Mouse (Mus musculus): ENCODE data around the gene Slc51b. TPM values are rescaled to one million over a fixed set of nuclear protein-coding genes. Genes with fewer than 3 reads are reported as not detected.

Slc51b gene
- total and polyA plus RNA-seq, 3 experiments: not detected

GRCm38 (mm10) chr9:65465241-65465640, 42.5 kb upstream of the Slc51b start:
- Histone ChIP-seq H3K4me1 (ENCODE audit: control insufficient read depth in 1 of 2, insufficient read depth in 2 of 2) (peaks cover 7 to 29% of the 10 kb centered on the region in 2 experiments), H3K9me3 (replicated peaks; ENCODE audit: low read length) (peaks cover 5% of the 10 kb centered on the region), H3K9ac (ENCODE audit: insufficient read depth, low read depth) (no peak overlapping the region), H3K4me3 (replicated peaks in 1 of 3; ENCODE audit: low read depth in 2 of 3, low read length in 2 of 3, poor library complexity in 1 of 3) (no peak overlapping the region), H3K27ac (ENCODE audit: insufficient read depth, low read depth) (no peak overlapping the region), H3K79me2 (replicated peaks; ENCODE audit: control insufficient read depth, extremely low read depth, insufficient read depth, poor library complexity, severe bottlenecking) (peaks cover 10% of the 10 kb centered on the region), H3K27me3 (replicated peaks) (no peaks in the 10 kb centered on the region), H3K4me2 (ENCODE audit: insufficient read depth, low read depth, poor library complexity, severe bottlenecking) (no peak overlapping the region), H3K36me3 (replicated peaks in 1 of 2; ENCODE audit: control insufficient read depth in 1 of 2, insufficient read depth in 1 of 2, low read length in 1 of 2) (peaks cover 29 to 56% of the 10 kb centered on the region in 2 experiments)
- TF ChIP-seq UBTF (IDR thresholded peaks at IDR 0.05; ENCODE audit: low read depth, low read length): no peak
- no peak for TF ChIP-seq RAD21 (IDR thresholded peaks at IDR 0.05; ENCODE audit: low read depth, low read length)
- no peak for TF ChIP-seq CHD2 (IDR thresholded peaks at IDR 0.05; ENCODE audit: low read length)
- TF ChIP-seq IRF4 (IDR thresholded peaks at IDR 0.05; ENCODE audit: low read depth, low read length): no peak
- TF ChIP-seq ZKSCAN1 (IDR thresholded peaks at IDR 0.05; ENCODE audit: borderline replicate concordance, low read depth, low read length): no peak
- TF ChIP-seq NELFE (IDR thresholded peaks at IDR 0.05; ENCODE audit: low read depth, low read length): no peak
- no peak for TF ChIP-seq TBP (conservative IDR thresholded peaks at IDR 0.05; ENCODE audit: low read depth, low read length)
- no peak for TF ChIP-seq ETS1 (conservative IDR thresholded peaks at IDR 0.05; ENCODE audit: low read depth, low read length)
- TF ChIP-seq MAFK (IDR thresholded peaks at IDR 0.05; ENCODE audit: insufficient replicate concordance, low read length): no peak
- no peak for TF ChIP-seq USF1 (IDR thresholded peaks at IDR 0.05; ENCODE audit: low read depth, low read length)
- TF ChIP-seq MXI1 (IDR thresholded peaks at IDR 0.05; ENCODE audit: low read depth, low read length): no peak
- TF ChIP-seq GABPA (IDR thresholded peaks at IDR 0.05; ENCODE audit: insufficient replicate concordance, low read depth, low read length): no peak
- TF ChIP-seq POLR2AphosphoS2 (IDR thresholded peaks at IDR 0.05; ENCODE audit: low read depth, low read length): no peak
- no peak for TF ChIP-seq RCOR1 (conservative IDR thresholded peaks at IDR 0.05; ENCODE audit: low read depth, low read length)
- TF ChIP-seq SIN3A (IDR thresholded peaks at IDR 0.05; ENCODE audit: low read length): no peak
- no peak for TF ChIP-seq SMC3 (IDR thresholded peaks at IDR 0.05; ENCODE audit: low read depth, low read length)
- TF ChIP-seq BHLHE40 (IDR thresholded peaks at IDR 0.05; ENCODE audit: low read depth, low read length): no peak
- in situ Hi-C loops (cut with MboI; ENCODE audit: low pct_ligation_motif_present, low pct_unique_long_range_greater_than_20kb, low sequenced_read_pairs): no loop called here
- dilution Hi-C loops (cut with MboI; ENCODE audit: extremely low pct_ligation_motif_present, extremely low pct_unique_long_range_greater_than_20kb, low sequenced_read_pairs): no loop called here
- no peak for DNase-seq (ENCODE audit: extremely low read depth)

DNA sequence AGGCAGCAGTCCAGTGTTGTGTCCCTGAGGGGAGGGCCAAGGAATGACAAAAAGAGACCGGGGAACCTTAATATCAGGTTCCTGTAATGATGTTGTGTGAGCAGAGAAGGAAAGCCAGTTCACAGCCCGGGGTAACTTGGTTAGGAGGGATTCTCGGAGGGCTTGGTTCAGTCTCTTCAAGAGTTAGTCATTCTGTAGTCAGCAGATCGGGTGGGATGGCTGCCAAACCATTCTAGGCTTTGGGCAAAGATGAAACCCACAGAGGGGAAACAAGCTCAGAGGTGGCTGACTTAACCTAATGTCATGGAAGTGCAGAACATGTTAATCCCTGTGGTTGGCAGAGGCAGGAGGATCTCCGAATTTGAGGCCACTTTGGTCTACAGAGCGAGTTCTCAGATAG, 41.4 kb upstream of the Slc51b start:
- Histone ChIP-seq H3K9me3 (replicated peaks; ENCODE audit: low read length) (peaks cover 5% of the 10 kb centered on the region), H3K4me1 (ENCODE audit: control insufficient read depth in 1 of 2, insufficient read depth in 2 of 2) (peaks cover 8 to 31% of the 10 kb centered on the region in 2 experiments), H3K9ac (ENCODE audit: insufficient read depth, low read depth) (no peak overlapping the region), H3K4me3 (replicated peaks in 1 of 3; ENCODE audit: low read depth in 2 of 3, low read length in 2 of 3, poor library complexity in 1 of 3) (no peak overlapping the region), H3K4me2 (ENCODE audit: insufficient read depth, low read depth, poor library complexity, severe bottlenecking) (no peak overlapping the region), H3K79me2 (replicated peaks; ENCODE audit: control insufficient read depth, extremely low read depth, insufficient read depth, poor library complexity, severe bottlenecking) (peaks cover 10% of the 10 kb centered on the region), H3K27ac (ENCODE audit: insufficient read depth, low read depth) (no peak overlapping the region), H3K27me3 (replicated peaks) (no peaks in the 10 kb centered on the region), H3K36me3 (replicated peaks in 1 of 2; ENCODE audit: control insufficient read depth in 1 of 2, insufficient read depth in 1 of 2, low read length in 1 of 2) (peaks cover 19 to 45% of the 10 kb centered on the region in 2 experiments)
- TF ChIP-seq ELF1 (IDR thresholded peaks at IDR 0.05; ENCODE audit: low read depth, low read length) (no peak), SIN3A (IDR thresholded peaks at IDR 0.05; ENCODE audit: low read length) (no peak), EP300 (IDR thresholded peaks at IDR 0.05; ENCODE audit: low read length) (no peak)
- no peak for DNase-seq (ENCODE audit: extremely low read depth)
- dilution Hi-C loops (cut with MboI; ENCODE audit: extremely low pct_ligation_motif_present, extremely low pct_unique_long_range_greater_than_20kb, low sequenced_read_pairs): no loop called here
- in situ Hi-C loops (cut with MboI; ENCODE audit: low pct_ligation_motif_present, low pct_unique_long_range_greater_than_20kb, low sequenced_read_pairs): no loop called here
